Mouse (Mus musculus) spleen, adult 2 months (tissue): ENCODE data around the gene Wdr63.

Source experiments
- CTCF ChIP-seq: fragments of 200-500 bp; IDR thresholded peaks from 2 replicates; pipeline ENCODE4 v1.5.1; 2011; ENCODE audit warnings: mild to moderate bottlenecking, inconsistent platforms; ENCODE audit not compliant: insufficient read depth, insufficient read length, insufficient replicate concordance; ENCODE audit errors: extremely low read depth
- POLR2A ChIP-seq: fragments of 200-500 bp; IDR thresholded peaks from 2 replicates; pipeline ENCODE4 v1.6.1; 2011; ENCODE audit warnings: low read depth, low read length, inconsistent platforms

GRCm38 (mm10) chr3:146151328-146151727 lies 43.4 kb upstream of the Wdr63 start:
- TF ChIP-seq CTCF (no peak), POLR2A (no peak)
